Mouse (Mus musculus) granulocyte monocyte progenitor cell, adult 5-6 weeks (primary cell): Measurements from ENCODE around the gene Fbxl19. TPM values are rescaled to one million over a fixed set of nuclear protein-coding genes. Genes with fewer than 3 reads are reported as not detected.

ENCODE experiments used
- ATAC-seq: replicated peaks from 2 replicates; pipeline ENCODE4 v1.8.0; 2016; ENCODE audit warnings: mild to moderate bottlenecking, moderate TSS enrichment, inconsistent platforms; ENCODE audit not compliant: poor library complexity, severe bottlenecking
- total RNA-seq, 2 experiments: library from RNA; stranded (forward) in 1 of 2; stranded (reverse) in 1 of 2; fragments of 200-712, 200-1000 nt in 1 of 2; fragments of >200 nt in 1 of 2; fragmentation: Nextera tagmentation in 1 of 2; gene quantifications; 2 replicates each; pipeline ENCODE4 v1.2.3; 2014 to 2017

Fbxl19 gene
- total RNA-seq, 2 experiments from 2014 or later = 11.1 to 17.7 TPM

DNA sequence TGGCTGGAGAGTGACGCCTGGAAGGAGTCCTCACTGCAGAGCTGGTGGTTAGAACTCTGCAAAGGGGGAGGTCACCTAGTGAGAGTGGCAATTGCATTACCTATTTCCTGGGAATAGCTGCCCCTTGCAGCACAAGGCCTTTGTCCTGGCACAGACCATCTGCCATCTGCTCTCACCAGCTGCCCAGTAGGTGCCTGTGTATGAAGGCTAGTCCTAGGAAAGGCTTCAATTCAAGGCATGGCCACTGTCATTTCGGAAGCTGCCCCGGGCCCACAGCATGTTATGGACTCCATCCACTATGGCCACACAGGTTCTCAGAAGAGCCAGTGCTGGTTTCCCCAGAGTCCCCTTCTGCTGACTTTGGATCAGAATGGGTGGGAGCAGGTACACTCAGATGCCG lies 54.2 kb downstream of the Fbxl19 start:
- ATAC-seq = no peak

DNA sequence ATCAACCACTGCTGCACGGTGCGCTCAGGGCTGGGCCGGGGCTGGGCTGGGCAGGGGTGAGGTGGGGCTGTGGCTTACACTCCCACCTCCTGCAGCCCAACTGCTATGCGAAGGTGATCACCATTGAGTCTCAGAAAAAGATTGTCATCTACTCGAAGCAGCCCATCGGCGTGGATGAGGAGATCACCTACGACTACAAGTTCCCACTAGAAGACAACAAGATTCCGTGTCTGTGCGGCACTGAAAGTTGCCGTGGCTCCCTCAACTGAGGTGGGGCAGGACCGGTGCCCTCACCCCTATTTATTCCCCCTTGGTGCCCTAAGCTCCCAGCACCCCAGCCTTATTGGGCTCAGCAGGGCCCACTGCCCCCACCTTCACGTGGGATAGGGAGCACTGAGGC lies 54.9 kb downstream of the Fbxl19 start:
- ATAC-seq = no peak

DNA sequence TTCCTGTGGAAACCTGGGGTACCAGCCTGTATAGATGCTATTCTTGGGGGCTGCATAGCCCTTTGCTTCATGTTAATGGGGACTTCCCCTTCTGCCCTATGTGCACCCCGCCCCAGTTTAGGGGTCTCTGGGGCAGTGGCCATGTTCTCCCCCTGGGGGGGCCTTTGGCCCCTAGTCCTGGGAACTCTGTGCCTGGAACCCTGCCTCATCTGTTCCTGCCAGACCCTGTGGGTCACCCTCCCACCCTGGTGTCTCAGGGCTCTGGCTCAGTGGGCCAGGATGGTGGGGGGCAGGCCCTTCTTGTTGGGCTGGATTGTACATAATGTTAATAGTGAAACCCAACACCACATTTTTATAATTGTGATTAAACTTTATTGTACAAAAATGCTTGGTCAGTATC lies 55.4 kb downstream of the Fbxl19 start:
- ATAC-seq = no peak

DNA sequence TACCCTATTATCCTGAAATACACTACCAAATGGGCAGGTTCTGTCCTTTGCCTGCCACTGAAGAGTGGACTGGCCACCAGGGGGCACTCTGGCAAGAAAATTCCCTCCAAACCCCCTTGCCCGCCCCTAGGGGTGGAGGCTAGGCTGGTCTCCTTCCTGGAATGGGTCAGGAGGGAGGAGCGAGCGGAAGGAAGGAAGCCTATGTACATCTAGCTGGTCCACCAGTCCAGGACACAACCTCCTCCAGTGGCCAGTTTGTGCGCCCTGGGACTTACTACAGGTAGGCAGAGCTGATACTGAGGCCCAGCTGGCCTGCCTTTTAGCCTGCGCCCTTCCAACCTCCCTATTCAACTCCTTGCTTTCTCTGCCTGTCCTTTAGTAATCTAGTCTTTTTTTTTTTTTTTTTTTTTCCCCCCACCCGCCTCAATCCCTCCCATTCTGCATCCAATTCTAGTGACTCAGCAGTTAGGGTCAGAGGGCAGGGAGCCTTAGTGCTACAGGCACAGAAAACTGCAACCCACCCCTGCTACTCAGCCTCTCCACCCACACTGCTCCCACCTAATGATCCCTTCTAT lies 56.2 kb downstream of the Fbxl19 start, which contains the start of gene Hsd3b7:
TSS of gene Hsd3b7 (plus strand) at position 170 of the 575 bp plus-strand sequence.
- ATAC-seq = peak; percentile 93

DNA sequence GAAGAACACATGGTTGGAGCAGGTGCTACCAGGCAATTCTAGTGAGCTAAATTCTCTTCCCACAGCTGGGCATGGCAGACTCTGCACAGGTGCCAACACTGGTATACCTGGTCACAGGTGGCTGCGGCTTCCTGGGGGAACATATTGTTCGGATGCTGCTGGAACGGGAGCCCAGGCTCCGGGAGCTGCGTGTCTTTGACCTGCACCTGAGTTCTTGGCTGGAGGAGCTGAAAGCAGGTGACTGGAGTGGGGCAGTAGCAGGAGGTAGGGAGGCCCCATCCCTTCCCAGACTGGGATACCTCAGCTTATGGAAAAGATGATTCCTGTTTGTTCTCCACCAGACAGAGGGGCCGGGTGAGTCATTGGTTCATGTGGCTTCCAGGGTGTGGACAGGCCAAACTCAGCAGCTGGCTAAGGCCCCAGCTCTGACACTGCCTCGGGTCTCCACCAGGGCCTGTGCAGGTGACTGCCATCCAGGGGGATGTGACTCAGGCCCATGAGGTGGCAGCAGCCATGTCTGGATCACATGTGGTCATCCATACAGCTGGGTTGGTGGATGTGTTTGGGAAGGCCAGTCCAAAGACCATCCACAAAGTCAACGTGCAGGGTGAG lies 56.8 kb downstream of the Fbxl19 start:
- no peak for ATAC-seq

DNA sequence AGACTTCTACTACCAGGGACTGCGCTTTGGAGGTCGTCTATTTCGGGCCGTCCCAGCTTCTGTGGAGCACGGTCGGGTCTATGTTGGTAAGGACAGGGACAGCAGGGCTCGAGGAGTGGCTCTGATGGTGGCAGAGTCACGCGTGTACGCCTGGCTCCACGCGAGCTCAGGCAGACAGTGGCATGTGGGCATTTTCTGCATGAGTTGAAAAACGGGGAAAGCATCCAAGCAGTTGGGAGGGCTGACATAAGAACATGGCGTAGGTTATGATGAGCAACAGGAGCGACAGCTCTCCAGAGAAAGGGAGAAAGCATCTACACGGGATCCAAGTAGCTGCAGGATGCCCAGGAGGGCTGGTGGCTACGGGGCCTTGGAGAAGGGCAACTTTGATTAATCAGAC lies 58.0 kb downstream of the Fbxl19 start:
- no peak for ATAC-seq

DNA sequence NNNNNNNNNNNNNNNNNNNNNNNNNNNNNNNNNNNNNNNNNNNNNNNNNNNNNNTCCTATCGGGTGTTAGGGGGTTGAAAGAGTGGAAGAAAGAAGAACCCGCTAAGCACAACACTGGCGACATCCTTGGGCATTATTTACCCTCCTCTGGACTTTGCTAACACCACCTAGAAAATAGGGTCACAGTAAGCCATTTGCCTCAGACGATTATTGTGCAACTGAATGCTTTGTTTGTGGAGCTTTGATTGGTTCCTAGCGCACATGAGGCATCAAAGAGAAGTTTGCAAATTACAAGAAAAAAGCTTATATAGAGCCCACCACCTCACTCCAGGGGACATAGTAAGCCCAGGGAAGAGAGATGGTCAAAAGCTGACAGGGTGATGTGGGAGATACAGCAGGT lies 64.5 kb downstream of the Fbxl19 start:
- no peak for ATAC-seq

DNA sequence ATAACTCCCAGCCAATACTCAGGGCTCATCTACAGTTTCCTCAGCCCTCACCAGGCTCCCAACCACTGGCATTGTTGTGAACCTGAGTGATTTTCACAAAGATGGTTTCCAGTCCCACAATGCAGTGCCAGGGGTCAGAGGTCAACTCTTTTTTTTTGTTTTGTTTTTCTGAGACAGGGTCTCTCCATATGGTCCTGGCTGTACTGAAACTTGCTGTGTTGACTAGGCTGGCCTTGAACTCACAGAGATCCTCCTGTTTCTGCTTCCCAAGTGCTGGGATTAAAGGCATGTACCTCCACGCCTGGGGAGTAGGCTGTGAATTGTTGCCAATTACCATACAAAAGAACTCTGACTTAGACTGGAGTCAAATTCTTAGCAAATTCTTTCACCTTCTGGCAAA lies 65.5 kb downstream of the Fbxl19 start:
- no peak for ATAC-seq

DNA sequence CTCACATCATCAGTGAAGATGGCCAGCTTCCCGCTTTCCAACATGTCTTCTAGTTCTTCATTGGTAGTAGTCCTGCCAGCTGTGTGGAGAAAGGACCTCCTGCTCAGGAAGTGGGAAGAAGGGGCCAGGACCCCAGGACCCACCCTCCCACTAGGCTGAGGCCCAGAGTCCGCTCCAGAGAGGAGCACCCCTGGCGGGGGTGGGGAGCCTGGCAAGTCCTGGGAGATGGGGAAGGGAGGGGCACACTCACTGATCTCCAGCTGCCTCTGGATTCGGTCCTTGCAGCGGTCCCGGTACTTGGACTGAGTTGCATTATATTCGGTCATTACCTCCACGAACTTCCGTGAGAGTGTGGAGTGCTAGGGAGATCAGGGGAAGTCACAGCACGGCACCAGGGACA lies 66.3 kb downstream of the Fbxl19 start:
- no peak for ATAC-seq

DNA sequence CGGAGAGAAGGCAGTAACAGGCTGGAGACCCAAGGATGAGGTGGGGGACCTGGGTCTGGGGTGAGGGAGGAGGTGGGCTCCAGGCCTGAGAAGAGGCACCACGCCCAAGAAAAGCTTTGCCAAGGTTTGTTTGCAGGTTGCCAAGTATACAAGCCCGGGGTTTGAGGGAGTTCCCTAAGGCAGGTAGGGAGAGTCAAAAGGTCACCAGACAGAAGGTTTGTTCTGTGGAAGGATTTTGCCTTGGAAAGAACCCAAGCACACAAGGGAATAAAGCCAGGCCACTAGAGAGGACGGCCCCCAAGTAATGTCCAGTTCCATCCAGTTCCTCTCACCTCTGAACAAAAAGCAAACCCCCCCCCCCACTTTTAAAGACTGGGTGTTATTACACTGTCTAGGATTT lies 66.9 kb downstream of the Fbxl19 start:
- no peak for ATAC-seq

DNA sequence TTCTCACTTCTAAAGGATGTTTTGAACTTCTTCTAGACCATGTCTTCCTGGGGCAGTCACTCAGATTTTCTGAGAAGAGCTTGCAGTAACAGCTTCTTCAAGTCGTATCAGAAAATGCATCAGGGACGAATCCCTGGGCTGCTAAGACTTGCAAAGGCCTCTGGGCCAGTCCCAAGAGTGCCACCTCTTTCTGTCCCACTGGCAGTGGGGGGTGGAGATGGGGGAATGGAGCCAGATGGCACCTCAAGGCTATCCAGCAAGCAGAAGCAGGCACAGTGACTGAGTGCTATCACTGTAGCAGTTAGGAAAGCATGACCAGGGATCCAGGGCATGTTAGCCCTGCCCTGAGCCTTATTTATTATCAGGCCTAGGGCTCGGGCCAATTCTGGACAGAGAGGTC lies 67.9 kb downstream of the Fbxl19 start:
- ATAC-seq = no peak

DNA sequence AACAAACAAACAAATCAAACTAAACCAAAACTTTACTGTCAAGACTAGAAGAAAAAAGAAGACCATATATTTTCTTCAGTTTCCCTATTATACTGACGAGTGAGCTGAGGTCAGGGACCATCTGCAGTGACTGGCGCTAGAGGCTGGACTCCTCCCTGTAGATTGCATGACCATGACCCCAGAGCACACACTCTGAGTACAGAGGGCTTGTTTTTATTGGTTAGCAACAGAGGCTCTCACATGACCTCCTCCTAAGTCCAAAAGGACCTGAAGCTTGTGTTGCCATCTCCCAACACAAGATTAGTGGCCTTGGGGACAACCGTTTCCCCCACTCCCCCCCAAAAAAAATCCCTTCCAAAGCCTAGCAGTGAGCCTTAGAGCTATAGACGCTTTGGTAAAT lies 69.5 kb downstream of the Fbxl19 start:
- no peak for ATAC-seq

DNA sequence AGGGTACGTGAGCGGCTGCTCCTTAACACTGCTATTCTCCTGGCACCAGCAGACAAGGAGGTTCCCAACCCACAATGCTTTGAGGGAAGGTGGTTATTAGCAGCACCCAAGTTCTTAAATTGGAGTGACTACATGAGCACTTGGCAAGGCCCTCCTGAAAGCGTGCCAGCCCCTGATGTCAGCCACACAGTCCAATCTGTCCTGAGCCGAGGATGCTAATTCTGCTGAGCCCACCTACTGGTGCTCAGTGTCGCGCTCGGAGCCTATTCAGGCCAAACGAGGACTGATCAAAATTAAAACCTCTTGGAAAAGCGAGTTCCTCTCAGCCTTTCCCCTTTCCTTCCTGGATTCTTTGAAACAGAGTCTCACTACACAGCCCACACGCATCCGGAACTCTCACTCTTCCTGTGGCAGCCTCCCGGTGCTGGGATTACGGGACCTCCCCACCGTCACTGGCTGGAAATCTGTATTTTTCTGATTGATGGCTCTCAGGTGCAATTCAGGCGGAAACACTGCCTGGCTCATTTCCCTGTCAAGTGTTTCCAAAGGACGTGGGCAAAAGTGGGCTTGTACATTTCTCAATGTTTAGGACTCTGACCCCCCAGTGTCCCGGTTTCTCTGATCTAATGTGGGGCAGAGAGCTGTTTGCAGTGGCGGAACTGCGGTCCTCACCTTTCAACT lies 70.0 kb downstream of the Fbxl19 start:
- no peak for ATAC-seq

DNA sequence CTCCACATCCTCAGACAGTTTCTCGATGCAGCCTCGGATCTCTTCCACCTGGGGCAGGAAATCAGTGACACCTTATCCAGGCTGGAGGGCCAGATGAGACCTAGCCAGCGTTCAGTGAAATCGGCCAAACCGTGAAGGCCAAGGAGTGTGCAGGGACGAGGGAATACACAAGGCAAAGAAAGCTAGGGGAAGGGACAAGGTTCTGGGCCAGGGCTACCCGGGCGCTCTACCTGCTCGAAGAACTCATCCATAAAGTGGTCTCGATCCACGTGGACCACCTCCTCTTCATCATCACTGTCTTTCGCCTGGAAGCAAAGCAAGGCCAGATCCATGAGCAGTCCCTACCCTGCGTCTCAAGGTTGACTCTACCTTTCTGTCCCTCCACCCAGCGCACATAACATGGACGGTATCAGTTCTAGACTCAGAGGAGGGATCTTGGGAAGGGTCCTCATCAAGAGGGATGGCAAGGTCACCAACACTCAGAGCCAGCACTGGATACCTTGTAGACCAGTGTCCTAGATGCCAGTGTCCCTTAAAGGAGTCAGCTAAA lies 70.8 kb downstream of the Fbxl19 start:
- no peak for ATAC-seq

DNA sequence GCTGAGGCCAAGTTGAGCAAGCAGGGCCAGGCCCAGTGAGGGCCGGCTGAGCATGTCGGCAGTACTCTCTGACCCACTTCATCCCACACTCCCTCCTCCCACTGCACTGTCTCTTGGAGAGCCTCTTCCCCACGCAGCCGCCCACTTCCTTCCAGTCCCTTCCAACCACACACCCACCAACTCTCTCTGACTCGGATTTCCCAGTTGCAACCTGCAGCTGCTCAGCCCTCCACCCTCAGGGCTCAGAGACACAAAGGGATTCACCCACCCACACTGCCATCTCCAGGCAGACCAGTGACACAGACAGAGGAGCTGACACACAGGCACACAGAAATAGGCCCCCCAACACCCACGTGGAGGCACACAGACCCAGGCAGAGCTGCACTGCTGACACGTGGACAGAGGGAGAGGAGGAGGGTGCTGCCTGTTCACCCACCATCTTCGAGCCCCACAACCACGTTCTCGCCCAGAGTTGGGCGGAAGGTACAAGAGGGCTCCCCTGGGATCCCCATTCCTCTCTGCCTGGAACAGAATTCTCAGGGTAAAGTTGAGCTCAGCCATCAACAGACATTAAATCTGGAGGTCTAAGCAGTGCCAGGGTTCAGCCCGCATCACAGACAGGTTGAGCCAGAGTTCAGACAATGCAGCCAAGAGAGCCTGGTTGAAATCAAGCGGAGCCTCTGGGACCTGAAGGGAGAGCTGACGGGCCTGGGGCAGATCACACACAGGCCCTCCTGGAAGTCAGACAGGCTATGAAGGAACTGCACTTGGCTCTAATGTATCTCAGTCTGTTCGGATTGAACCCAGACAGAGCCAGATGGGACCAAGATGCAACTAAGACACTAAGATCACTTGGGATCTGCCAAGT lies 71.8 kb downstream of the Fbxl19 start:
- ATAC-seq = peak; percentile 92

DNA sequence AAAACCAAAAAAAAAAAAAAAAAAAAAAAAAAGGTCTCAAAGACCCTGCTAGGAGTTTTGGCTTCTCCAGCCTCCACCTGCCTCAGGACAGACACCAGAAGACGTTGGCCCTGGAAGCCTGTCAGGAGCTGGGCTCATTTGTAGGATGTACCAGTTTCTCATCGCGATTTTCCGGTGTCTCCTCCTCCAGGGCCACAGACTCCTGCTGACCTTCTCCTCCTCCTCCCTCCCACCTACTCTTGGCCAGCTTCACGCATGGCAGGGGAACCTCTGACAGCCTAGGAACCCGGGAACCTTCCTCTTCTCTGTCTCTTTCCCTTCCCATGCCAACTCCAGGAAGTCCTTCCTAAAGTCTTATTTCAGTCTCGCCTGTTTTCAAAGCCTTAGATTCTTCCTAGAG lies 72.7 kb downstream of the Fbxl19 start:
- ATAC-seq = no peak

DNA sequence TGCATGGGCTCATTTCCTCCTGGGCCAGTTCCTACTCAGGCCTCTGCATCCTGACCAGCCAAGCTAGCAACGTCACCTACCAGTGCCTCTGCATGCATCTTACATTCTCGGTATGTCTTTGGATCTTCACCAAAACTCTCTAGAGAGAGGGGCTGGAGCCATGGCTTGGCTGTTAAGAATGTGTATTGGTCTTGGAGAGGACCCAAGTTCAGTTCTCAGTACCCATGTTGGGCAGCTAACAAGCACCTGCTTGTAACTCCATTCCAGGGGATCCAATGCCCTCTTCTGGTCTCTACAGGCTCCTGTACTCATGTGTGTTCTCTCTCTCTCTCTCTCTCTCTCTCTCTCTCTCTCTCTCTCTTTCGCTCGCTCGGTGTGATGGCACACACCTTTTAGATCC lies 73.4 kb downstream of the Fbxl19 start:
- no peak for ATAC-seq
